Mouse (Mus musculus): Measurements from ENCODE around the gene Clk2. TPM values are rescaled to one million over a fixed set of nuclear protein-coding genes. Genes with fewer than 3 reads are reported as not detected.
A peak's percentile ranks its signal among the peaks of the same experiment; 100 is the strongest.
"Not testable (repeated sequence)": the region's sequence is repeated elsewhere in the genome, so short reads cannot be mapped to it uniquely, and the experiment has no call there.

Gene Clk2
- polyA plus RNA-seq, 1 experiment from 2014 or later: 21.2 TPM

DNA sequence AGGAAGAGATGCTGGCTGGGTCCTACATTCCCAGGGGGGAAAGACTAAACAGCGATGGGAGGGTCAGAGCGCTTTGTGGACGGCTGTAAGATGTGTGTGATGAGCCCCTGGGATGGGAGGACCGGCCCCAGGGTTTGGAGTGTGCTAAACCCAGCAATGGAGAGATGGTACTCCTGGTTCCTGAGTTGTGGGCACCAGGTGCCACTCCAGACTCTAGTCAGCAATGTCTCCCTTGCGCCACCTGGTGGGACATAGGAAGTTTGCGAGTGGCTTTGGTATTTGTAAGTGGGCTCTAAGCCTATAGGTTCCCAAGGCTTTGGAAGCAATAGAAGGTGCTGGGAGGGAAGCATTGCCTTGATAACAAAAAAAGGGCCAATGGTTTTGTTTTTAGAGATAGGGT is 51.3 kb downstream of the Clk2 start:
- 2% methylated on average over 6 of the region's 6 CpGs for WGBS
- ATAC-seq: no peak
- H3K4me2 ChIP-seq (replicated peaks): peak overlapping the region; percentile 87
- no peak overlapping the region for H3K27ac ChIP-seq
- H3K36me3 ChIP-seq: 0 out of 2 replicates have a peak, but pooled peaks cover 3% of the 10 kb centered on the region
- peak overlapping the region; percentile 80 for H3K4me3 ChIP-seq (replicated peaks)
- no peaks in the 10 kb centered on the region for H3K9me3 ChIP-seq
- H3K4me1 ChIP-seq (replicated peaks): peaks cover 22% of the 10 kb centered on the region
- H3K9ac ChIP-seq: peak overlapping the region; percentile 66
- H3K27me3 ChIP-seq (replicated peaks): no peaks in the 10 kb centered on the region

DNA sequence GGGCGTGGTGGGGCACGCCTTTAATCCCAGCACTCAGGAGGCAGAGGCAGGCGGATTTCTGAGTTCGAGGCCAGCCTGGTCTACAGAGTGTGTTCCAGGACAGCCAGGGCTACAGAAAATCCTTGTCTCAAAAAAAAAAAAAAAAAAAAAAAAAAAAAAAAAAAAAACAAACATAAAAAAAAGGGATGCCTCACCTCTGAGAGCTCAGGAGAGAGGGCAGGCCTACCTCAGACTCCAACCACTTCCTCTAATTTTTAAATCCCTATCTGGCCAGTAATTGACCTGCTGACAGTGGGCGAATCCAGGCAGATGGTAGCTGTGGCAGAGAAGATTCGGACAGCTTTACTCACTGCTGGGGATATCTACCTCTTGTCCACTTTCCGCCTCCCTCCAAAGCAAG is 51.8 kb downstream of the Clk2 start:
- 74% methylated on average over 7 of the region's 7 CpGs for WGBS

DNA sequence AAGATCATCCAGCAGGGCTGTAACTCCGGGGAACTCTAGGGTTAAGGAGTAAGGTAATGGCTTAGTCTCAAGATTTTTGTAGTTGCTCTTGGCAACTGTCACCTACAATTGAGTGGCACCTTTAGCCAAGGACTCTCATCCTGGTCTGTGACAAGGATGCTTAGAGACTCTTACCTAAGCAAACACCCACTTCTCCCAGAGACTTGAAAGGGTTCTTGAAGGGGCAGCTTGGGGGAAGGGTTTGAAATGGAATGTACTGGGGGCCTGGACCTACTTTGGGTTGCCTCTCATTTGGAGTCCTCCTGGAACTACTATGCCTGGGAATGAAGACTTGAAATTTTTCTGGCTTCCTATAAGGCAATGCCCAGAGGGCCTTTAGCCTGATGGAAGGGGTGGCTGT is 53.7 kb downstream of the Clk2 start:
- no peaks in the 10 kb centered on the region for H3K27me3 ChIP-seq (replicated peaks)
- 91% methylated on average over 1 of the region's 1 CpGs for WGBS
- no peaks in the 10 kb centered on the region for H3K36me3 ChIP-seq
- no peaks in the 10 kb centered on the region for H3K9me3 ChIP-seq
- no peak for ATAC-seq
- no peak overlapping the region for H3K9ac ChIP-seq
- H3K4me2 ChIP-seq (replicated peaks): no peak overlapping the region
- peaks cover 15% of the 10 kb centered on the region for H3K4me1 ChIP-seq (replicated peaks)
- H3K27ac ChIP-seq: no peak overlapping the region
- no peak overlapping the region for H3K4me3 ChIP-seq (replicated peaks)

More for the DNA sequence above, 51.8 kb downstream of the Clk2 start:
- Histone ChIP-seq H3K4me2 (replicated peaks) (peak overlapping the region; percentile 87; the same call in 1 of the 2 replicates), H3K4me1 (replicated peaks) (peaks cover 22% of the 10 kb centered on the region)
- ATAC-seq; H3K4me3 ChIP-seq (replicated peaks); H3K27ac ChIP-seq; H3K27me3 ChIP-seq (replicated peaks); H3K9ac ChIP-seq; H3K36me3 ChIP-seq; H3K9me3 ChIP-seq: not testable (repeated sequence)

DNA sequence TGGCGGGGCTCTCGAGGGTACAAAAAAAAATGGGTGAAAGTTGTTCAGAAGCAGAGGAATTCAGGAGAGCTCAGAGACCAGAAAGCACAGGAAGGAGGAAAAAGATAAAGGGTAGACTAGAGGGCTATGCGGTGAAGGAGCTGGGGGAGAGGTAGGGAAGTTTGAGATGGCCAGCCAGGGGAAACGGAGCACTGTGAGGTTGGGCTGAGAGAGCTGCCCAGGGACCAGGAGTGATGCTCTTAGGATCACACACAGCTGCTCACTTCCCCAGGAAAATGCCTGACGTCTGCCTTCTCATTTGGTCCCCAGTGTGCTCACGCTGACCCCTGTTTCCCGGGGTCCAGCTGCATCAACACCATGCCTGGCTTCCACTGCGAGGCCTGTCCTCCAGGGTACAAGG is 55.0 kb downstream of the Clk2 start:
- no peak overlapping the region for H3K27ac ChIP-seq
- H3K36me3 ChIP-seq: no peaks in the 10 kb centered on the region
- no peaks in the 10 kb centered on the region for H3K27me3 ChIP-seq (replicated peaks)
- H3K4me3 ChIP-seq (replicated peaks): no peak overlapping the region
- H3K9me3 ChIP-seq: no peaks in the 10 kb centered on the region
- WGBS: 36% methylated on average over 8 of the region's 8 CpGs
- ATAC-seq: no peak
- no peak overlapping the region for H3K9ac ChIP-seq
- peaks cover 15% of the 10 kb centered on the region for H3K4me1 ChIP-seq (replicated peaks)
- H3K4me2 ChIP-seq (replicated peaks): no peak overlapping the region

DNA sequence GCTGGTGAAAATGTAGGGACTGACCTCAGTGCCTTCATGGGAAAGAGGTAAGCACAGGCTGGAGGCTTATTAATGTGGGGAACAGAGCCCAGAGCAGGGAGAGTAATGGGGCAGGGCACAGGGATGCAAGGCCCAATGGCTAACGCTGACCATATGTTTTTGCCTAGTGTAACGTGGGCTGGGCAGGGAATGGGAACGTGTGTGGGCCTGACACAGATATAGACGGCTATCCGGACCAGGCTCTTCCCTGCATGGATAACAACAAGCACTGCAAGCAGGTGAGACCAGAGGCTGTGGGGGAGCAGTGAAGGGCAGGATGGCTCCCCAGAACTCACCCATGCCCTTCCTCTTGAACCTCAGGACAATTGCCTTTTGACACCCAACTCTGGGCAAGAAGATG is 56.6 kb downstream of the Clk2 start:
- H3K9ac ChIP-seq: no peak overlapping the region
- no peak overlapping the region for H3K4me3 ChIP-seq (replicated peaks)
- 78% methylated on average over 5 of the region's 5 CpGs for WGBS
- peaks cover 3% of the 10 kb centered on the region for H3K4me1 ChIP-seq (replicated peaks)
- H3K27ac ChIP-seq: no peak overlapping the region
- no peak for ATAC-seq
- H3K4me2 ChIP-seq (replicated peaks): no peak overlapping the region
- H3K36me3 ChIP-seq: no peaks in the 10 kb centered on the region
- H3K27me3 ChIP-seq (replicated peaks): no peaks in the 10 kb centered on the region
- H3K9me3 ChIP-seq: no peaks in the 10 kb centered on the region

DNA sequence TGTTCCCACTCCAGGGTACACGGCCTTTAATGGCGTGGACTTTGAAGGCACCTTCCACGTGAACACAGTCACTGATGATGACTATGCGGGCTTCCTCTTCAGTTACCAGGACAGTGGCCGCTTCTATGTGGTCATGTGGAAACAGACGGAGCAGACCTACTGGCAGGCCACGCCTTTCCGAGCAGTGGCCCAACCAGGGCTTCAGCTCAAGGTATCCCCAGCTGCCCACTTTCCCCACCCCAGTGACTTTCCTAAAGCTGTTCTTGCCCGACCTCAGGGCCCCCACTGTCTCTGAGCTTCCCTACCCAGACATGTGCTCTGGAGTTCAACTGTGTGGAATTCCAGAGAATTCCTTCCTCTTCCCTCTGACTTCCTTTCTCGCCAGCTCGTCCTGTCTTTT is 60.2 kb downstream of the Clk2 start:
- H3K4me3 ChIP-seq (replicated peaks): no peak overlapping the region
- H3K4me1 ChIP-seq (replicated peaks): peaks cover 27% of the 10 kb centered on the region
- no peak for ATAC-seq
- no peak overlapping the region for H3K27ac ChIP-seq
- no peaks in the 10 kb centered on the region for H3K9me3 ChIP-seq
- H3K9ac ChIP-seq: no peak overlapping the region
- H3K4me2 ChIP-seq (replicated peaks): no peak overlapping the region
- 0 out of 2 replicates have a peak, but pooled peaks cover 4% of the 10 kb centered on the region for H3K27me3 ChIP-seq (replicated peaks)
- no peaks in the 10 kb centered on the region for H3K36me3 ChIP-seq
- WGBS: 79% methylated on average over 11 of the region's 11 CpGs

DNA sequence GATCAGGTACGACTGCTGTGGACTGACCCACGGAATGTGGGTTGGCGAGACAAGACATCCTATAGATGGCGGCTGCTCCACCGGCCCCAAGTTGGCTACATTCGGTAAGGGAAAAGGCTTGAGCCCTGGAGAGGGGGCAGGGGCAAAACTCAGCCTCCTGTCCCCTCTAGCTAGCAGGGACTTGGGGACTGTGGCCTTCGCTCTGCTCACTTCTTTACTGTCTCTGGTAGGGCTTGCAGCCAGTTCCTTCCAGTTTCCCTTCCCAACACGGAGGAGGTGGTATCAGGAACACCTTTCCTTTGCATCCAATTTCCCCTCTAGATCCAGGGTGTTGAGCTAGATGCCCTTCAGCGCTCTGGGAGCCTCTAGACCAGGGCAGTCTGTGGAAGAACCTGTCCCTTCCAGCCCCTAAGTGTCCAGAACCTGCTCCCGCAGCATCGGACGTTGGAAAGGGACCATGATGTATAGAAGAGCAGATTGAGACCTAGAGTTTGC is 60.8 kb downstream of the Clk2 start:
- no peak for ATAC-seq
- Histone ChIP-seq H3K4me1 (replicated peaks) (peaks cover 27% of the 10 kb centered on the region), H3K36me3 (no peaks in the 10 kb centered on the region), H3K27ac (no peak overlapping the region), H3K9me3 (no peaks in the 10 kb centered on the region), H3K4me2 (replicated peaks) (no peak overlapping the region), H3K9ac (no peak overlapping the region; the same call in 1 of the 2 replicates), H3K27me3 (replicated peaks) (0 out of 2 replicates have a peak, but pooled peaks cover 4% of the 10 kb centered on the region), H3K4me3 (replicated peaks) (no peak overlapping the region)
- 63% methylated on average over 12 of the region's 12 CpGs for WGBS

DNA sequence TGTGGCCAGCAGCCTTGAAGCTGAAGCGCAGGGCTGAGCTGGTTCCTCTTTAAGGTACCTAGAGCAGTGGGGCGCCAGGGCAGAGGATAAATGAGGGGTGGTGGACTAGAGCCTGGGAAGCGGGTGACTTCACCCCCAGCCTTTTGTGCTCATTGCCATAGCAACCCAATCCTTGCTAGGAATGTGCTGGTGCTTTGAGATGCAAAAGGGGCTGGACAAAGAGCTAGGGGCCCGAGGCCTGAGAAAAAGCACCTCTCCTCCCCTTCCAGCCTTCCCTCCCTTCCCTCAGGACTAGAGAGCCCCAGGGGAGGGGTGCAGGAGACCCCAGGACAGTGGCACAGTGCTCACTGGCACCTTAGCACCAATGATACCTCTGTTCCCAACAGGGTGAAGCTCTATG is 61.3 kb downstream of the Clk2 start:
- H3K4me2 ChIP-seq (replicated peaks): no peak overlapping the region
- WGBS: 45% methylated on average over 4 of the region's 4 CpGs

DNA sequence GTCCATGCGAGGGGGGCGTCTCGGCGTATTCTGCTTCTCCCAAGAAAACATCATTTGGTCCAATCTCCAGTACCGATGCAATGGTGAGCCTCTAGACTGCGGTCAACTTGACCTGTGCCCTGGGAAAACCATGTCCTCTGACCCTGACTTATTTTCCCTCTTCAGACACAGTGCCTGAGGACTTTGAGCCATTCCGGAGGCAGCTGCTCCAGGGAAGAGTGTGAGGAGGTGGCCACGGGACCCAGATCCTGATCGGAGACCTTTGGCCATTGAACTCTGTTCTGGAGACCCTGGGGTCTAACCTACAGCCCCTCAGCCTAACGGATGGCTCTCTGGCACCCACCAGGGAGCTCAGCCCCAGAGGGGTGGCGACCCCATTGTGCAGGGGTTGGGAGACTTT is 61.8 kb downstream of the Clk2 start:
- H3K27ac ChIP-seq: no peak overlapping the region
- 0 out of 2 replicates have a peak, but pooled peaks cover 4% of the 10 kb centered on the region for H3K27me3 ChIP-seq (replicated peaks)
- WGBS: 38% methylated on average over 11 of the region's 11 CpGs
- no peaks in the 10 kb centered on the region for H3K36me3 ChIP-seq
- ATAC-seq: no peak
- H3K4me2 ChIP-seq (replicated peaks): peak overlapping the region; percentile 84
- no peaks in the 10 kb centered on the region for H3K9me3 ChIP-seq
- peak overlapping the region; percentile 44 for H3K4me3 ChIP-seq (replicated peaks)
- H3K9ac ChIP-seq: no peak overlapping the region
- peaks cover 27% of the 10 kb centered on the region for H3K4me1 ChIP-seq (replicated peaks)

More for the DNA sequence above, 61.3 kb downstream of the Clk2 start:
- no peak for ATAC-seq
- H3K4me1 ChIP-seq (replicated peaks): peaks cover 27% of the 10 kb centered on the region
- no peaks in the 10 kb centered on the region for H3K9me3 ChIP-seq
- H3K36me3 ChIP-seq: no peaks in the 10 kb centered on the region
- H3K27me3 ChIP-seq (replicated peaks): 0 out of 2 replicates have a peak, but pooled peaks cover 4% of the 10 kb centered on the region
- H3K4me3 ChIP-seq (replicated peaks): no peak overlapping the region
- no peak overlapping the region for H3K27ac ChIP-seq
- no peak overlapping the region; the same call in 1 of the 2 replicates for H3K9ac ChIP-seq

Other genes with a start within 250 kb of the Clk2 start
- gene Ash1l, start 214.2 kb upstream of the Clk2 start, polyA plus RNA-seq (2015; fragmentation: Nextera tagmentation; extraction: Ambion mirVana): 16.4 and 17.0 TPM in 2 replicates
- gene Dap3, start 213.6 kb upstream of the Clk2 start, polyA plus RNA-seq (2015; fragmentation: Nextera tagmentation; extraction: Ambion mirVana): 163 and 171 TPM in 2 replicates
- 25.6 and 26.6 TPM in 2 replicates for gene Rusc1, start 71.5 kb upstream of the Clk2 start, polyA plus RNA-seq (2015; fragmentation: Nextera tagmentation; extraction: Ambion mirVana)
- 0.08 TPM in 1 of 2 replicates, not detected in the other for gene Gm43738, start 63.7 kb upstream of the Clk2 start, polyA plus RNA-seq (2015; fragmentation: Nextera tagmentation; extraction: Ambion mirVana)
- 481 and 531 TPM in 2 replicates for gene Fdps, start 62.8 kb upstream of the Clk2 start, polyA plus RNA-seq (2015; fragmentation: Nextera tagmentation; extraction: Ambion mirVana)
- 58.8 and 74.1 TPM in 2 replicates for gene Pklr, start 28.7 kb upstream of the Clk2 start, polyA plus RNA-seq (2015; fragmentation: Nextera tagmentation; extraction: Ambion mirVana)
- gene Hcn3, start 4.6 kb upstream of the Clk2 start, polyA plus RNA-seq (2015; fragmentation: Nextera tagmentation; extraction: Ambion mirVana): 2.4 and 2.6 TPM in 2 replicates
- gene Scamp3, start 12.7 kb downstream of the Clk2 start, polyA plus RNA-seq (2015; fragmentation: Nextera tagmentation; extraction: Ambion mirVana): 115 and 124 TPM in 2 replicates
- gene Fam189b, start 18.3 kb downstream of the Clk2 start, polyA plus RNA-seq (2015; fragmentation: Nextera tagmentation; extraction: Ambion mirVana): 17.9 and 19.3 TPM in 2 replicates
- 53.5 and 53.7 TPM in 2 replicates for gene Gba, start 38.1 kb downstream of the Clk2 start, polyA plus RNA-seq (2015; fragmentation: Nextera tagmentation; extraction: Ambion mirVana)
- gene Thbs3, start 50.4 kb downstream of the Clk2 start, polyA plus RNA-seq (2015; fragmentation: Nextera tagmentation; extraction: Ambion mirVana): 20.4 and 23.0 TPM in 2 replicates
- 214 and 222 TPM in 2 replicates for gene Mtx1, start 62.3 kb downstream of the Clk2 start, polyA plus RNA-seq (2015; fragmentation: Nextera tagmentation; extraction: Ambion mirVana)
- gene Muc1, start 64.3 kb downstream of the Clk2 start, polyA plus RNA-seq (2015; fragmentation: Nextera tagmentation; extraction: Ambion mirVana): 10.1 and 19.7 TPM in 2 replicates
- gene Krtcap2, start 81.2 kb downstream of the Clk2 start, polyA plus RNA-seq (2015; fragmentation: Nextera tagmentation; extraction: Ambion mirVana): 348 and 351 TPM in 2 replicates
- 2.9 and 4.1 TPM in 2 replicates for gene Trim46, start 81.5 kb downstream of the Clk2 start, polyA plus RNA-seq (2015; fragmentation: Nextera tagmentation; extraction: Ambion mirVana)
- 131 and 134 TPM in 2 replicates for gene Dpm3, start 94.6 kb downstream of the Clk2 start, polyA plus RNA-seq (2015; fragmentation: Nextera tagmentation; extraction: Ambion mirVana)
- 60.6 and 63.9 TPM in 2 replicates for gene Slc50a1, start 105.8 kb downstream of the Clk2 start, polyA plus RNA-seq (2015; fragmentation: Nextera tagmentation; extraction: Ambion mirVana)
- 57.9 and 58.5 TPM in 2 replicates for gene Efna1, start 116.3 kb downstream of the Clk2 start, polyA plus RNA-seq (2015; fragmentation: Nextera tagmentation; extraction: Ambion mirVana)
- gene Efna3, start 158.2 kb downstream of the Clk2 start, polyA plus RNA-seq (2015; fragmentation: Nextera tagmentation; extraction: Ambion mirVana): 9.0 and 9.2 TPM in 2 replicates
- 16.9 and 18.1 TPM in 2 replicates for gene Efna4, start 173.2 kb downstream of the Clk2 start, polyA plus RNA-seq (2015; fragmentation: Nextera tagmentation; extraction: Ambion mirVana)
- 45.5 and 49.5 TPM in 2 replicates for gene Adam15, start 185.2 kb downstream of the Clk2 start, polyA plus RNA-seq (2015; fragmentation: Nextera tagmentation; extraction: Ambion mirVana)
- gene Dcst2, start 197.2 kb downstream of the Clk2 start, polyA plus RNA-seq (2015; fragmentation: Nextera tagmentation; extraction: Ambion mirVana): 1.4 and 1.5 TPM in 2 replicates
- 1.6 and 1.9 TPM in 2 replicates for gene Dcst1, start 200.5 kb downstream of the Clk2 start, polyA plus RNA-seq (2015; fragmentation: Nextera tagmentation; extraction: Ambion mirVana)
- 8.9 and 10.4 TPM in 2 replicates for gene Zbtb7b, start 230.0 kb downstream of the Clk2 start, polyA plus RNA-seq (2015; fragmentation: Nextera tagmentation; extraction: Ambion mirVana)
- not detected in 2 replicates for gene Lenep, start 238.0 kb downstream of the Clk2 start, polyA plus RNA-seq (2015; fragmentation: Nextera tagmentation; extraction: Ambion mirVana)
- 32.9 and 33.3 TPM in 2 replicates for gene Flad1, start 247.1 kb downstream of the Clk2 start, polyA plus RNA-seq (2015; fragmentation: Nextera tagmentation; extraction: Ambion mirVana)

All from intestine, embryonic 15.5 days (tissue).